Mouse (Mus musculus): ENCODE data around the gene Polr3h.
A peak's percentile ranks its signal among the peaks of the same experiment; 100 is the strongest.

Polr3h gene

GRCm38 (mm10) chr15:81872262-81873136 is 53.5 kb downstream of the Polr3h start, which contains the start of gene Aco2:
Gene Aco2, plus strand, starts transcription at chr15:81872309.
- DNase-seq (ENCODE audit: low spot score in 2 of 2): peak; percentile 99

- peak; percentile 63 to 64 for DNase-seq (ENCODE audit: low spot score in 2 of 2)
Observed at GRCm38 (mm10) chr15:81871604-81872261, 54.3 kb downstream of the Polr3h start, which contains the start of gene Phf5a. Gene Phf5a, minus strand, starts transcription at chr15:81871911.

GRCm38 (mm10) chr15:81869985-81870384 is 56.1 kb downstream of the Polr3h start:
- DNase-seq (ENCODE audit: low spot score in 2 of 2): no peak

- DNase-seq (ENCODE audit: low spot score in 2 of 2): no peak
Observed at GRCm38 (mm10) chr15:81864238-81864637, 61.8 kb downstream of the Polr3h start.

DNA sequence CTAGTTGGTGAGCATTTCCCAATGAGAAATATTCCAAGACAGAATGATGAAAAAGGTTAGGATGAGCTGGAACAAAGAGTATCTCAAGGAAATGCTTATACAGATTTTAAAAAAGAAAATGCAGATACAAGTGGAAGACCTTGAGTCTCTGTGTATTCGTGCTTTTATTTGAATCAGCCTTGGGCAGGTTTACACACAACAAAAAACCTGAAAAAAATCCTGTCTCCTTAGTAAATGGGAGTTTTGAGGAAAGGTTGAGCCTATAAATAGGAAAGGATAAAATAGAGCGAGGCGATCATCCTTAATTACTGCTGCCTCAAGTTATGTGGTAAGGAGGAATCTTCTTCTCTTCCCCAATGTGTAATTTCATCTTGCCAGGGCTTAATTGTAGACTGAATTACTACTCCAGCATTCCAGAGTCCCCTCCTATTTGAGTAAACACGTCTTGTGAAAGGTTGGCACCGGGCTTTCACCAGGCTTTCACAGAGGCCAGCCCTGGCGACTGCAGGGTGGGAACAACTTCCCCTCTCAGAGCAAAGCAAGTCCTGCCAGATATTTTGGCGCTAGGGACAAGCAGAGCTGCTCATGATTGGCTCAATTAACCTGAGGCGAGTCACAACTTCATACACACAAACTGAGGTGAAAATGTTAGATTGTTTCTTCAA is 65.4 kb downstream of the Polr3h start:
- DNase-seq (ENCODE audit: low spot score in 2 of 2): no peak

- peak; percentile 64 to 75 for DNase-seq (ENCODE audit: low spot score in 2 of 2)
Observed at GRCm38 (mm10) chr15:81859330-81860255, 66.4 kb downstream of the Polr3h start.

DNA sequence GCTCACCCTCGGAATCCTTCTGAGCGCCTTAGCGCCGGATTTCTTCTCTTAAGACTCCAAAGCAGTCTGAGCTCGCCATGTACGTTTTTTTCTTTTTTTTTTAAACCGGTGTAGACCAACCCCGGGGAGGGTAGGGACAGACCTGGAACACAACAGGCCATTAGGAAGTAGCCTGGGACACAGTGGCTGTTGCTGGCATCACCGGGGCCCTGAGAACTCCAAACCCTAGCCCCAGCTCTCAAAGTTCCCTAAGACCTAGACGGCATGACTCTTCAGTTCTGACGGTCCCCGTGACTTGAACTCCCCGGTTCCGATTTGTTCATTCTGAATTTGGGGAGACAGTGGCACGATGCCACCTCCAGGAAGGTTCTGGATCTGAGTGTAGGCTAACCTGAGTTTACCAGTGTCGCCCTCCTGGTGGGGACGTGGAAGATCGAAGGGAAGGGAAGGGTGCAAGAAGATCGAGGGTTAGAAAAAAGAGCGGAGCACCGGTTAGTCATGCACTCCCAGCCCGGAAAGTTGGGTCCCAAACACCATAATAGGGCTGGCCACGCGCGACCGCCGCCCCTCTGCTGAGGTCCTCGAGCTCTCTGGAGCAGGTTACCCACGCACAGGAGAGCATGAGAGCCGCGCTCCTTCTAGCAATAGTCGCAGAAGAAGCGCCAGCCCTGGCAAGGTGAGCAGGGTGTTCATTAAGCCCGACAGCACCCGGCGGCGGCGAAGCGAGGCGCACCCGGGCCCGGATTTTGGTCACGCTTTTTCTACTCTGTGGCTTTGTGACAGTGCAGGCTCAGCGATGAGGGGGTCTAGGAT is 67.3 kb downstream of the Polr3h start, which contains the start of gene Tob2:
Gene Tob2 (minus strand): TSS at position 280 of the 813 bp plus-strand sequence.
- DNase-seq (ENCODE audit: low spot score in 2 of 2): peak; percentile 41 to 55

DNA sequence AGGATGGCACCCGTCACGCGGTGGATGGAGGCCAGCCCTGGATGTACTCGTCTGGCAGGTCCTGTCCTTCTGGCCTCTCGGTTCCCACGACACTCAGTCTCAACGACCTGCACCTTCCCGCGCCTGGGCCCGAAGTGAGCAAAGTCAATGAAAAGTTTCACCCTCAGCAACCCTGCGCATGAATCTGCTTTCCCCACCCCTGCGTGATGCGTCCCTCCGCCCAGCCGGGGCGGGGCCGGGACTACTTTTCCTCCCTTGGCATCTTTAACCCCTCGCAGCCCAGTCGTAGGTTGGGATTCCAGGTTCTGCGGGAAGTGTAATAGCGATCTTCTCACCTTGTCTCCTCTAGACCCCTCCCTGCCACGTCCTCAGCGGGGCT is 67.9 kb downstream of the Polr3h start:
- DNase-seq (ENCODE audit: low spot score in 2 of 2): peak; percentile 95 to 96

GRCm38 (mm10) chr15:81857724-81858116 is 68.3 kb downstream of the Polr3h start:
- DNase-seq (ENCODE audit: low spot score in 2 of 2): no peak

DNA sequence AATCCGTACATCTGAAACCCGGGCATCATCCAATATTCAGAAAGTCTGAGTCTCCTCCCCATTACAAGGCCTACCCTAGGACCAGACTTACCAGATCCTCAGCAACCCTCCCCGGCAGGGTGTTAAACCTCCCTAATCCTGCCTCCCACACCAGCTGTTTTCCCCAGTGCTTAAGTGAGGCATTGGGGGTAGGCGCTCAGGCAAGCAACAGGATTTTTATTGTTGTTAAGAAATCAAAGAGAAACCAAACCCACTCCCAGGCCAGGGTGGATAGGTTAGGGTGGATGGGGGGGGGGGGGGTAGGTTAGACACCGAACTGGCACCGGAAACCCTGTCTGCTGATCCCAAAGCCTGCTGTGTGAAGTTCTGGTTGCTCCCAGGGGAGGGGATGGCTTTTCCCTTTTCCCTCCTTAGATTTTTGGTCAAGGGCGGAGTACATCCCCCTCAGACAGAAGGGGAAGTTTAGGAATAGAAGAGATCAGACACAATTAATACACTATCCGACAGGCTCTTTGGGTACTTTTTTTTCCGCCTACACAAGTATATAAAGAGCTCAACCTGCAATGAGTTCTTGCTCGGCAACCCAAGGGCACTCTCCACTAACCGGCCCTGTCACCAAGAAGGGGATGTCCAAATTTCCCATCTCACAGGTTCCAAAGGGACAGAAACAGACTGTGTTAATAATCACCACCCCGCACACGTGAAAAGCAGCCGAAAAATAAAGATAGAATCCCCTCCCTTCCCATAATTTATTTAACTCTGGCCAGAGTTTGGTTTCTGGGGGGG is 68.9 kb downstream of the Polr3h start:
- no peak for DNase-seq (ENCODE audit: low spot score in 2 of 2)

GRCm38 (mm10) chr15:81856030-81856790 is 69.8 kb downstream of the Polr3h start:
- DNase-seq (ENCODE audit: low spot score in 2 of 2): peak; percentile 61 to 72

DNA sequence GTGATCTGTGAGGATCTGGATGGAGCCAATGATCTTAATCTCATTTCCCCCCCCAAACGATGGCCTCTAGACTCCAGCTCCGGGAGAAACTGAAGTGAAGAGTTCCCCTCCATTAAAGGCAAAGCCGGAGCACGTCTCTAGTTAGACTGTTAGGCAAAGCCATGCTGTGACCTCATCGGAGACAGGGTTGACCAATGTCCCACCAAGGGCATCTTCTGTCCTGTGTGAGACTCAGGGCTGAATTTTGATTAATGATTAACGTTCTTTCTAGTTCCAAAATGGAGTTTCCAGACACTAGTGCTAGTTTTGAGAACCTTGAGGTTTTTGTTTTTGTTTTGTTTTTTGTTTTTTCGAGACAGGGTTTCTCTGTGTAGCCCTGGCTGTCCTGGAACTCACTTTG is 73.0 kb downstream of the Polr3h start:
- DNase-seq (ENCODE audit: low spot score in 2 of 2): no peak

GRCm38 (mm10) chr15:81852411-81853000 is 73.5 kb downstream of the Polr3h start:
- DNase-seq (ENCODE audit: low spot score in 2 of 2): no peak

- DNase-seq (ENCODE audit: low spot score in 2 of 2): no peak
Observed at GRCm38 (mm10) chr15:81851375-81851774, 74.7 kb downstream of the Polr3h start.

GRCm38 (mm10) chr15:81850718-81851117 is 75.3 kb downstream of the Polr3h start:
- no peak for DNase-seq (ENCODE audit: low spot score in 2 of 2)

DNA sequence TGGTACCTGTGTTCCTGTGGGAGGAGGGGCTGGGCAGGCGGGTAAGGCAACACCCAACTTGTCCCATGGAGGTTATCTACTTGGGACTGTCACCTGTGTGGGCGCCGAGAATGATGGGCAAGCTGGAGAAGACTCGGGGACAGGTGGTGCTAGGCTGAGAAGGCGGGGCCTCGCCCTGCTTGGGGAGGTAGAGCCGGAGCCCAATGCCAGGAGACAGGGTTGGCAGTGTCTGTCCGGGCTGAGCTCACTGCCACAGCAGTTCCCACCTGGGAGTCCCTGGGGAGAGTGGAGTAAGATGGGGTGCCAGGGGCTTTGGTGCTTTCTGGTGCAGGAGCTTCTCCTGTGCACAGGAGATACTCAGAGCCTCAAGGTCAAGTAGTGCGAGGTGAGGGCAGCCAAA is 76.9 kb downstream of the Polr3h start:
- no peak for DNase-seq (ENCODE audit: low spot score in 2 of 2)

GRCm38 (mm10) chr15:81848301-81848700 is 77.7 kb downstream of the Polr3h start:
- no peak for DNase-seq (ENCODE audit: low spot score in 2 of 2)

DNA sequence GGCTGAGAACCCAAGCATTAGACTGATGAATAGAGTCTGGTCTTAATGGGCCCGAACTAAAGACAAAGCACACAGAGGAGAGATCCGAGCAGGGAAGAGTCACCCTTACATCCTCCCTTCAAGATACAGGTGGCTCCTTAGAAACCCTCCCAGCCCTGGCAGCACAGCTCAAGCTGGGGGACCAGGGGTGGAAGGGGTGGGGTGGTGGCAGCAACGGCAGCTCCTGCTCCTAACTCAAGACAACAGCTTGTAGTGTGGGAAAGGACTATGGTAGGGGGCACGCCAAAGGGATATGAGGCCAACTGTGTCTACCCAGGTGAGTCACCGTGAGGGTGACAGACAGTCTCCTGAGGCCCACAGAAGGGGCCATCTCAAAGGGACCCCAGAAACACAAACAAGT is 78.2 kb downstream of the Polr3h start:
- DNase-seq (ENCODE audit: low spot score in 2 of 2): no peak
